Mouse (Mus musculus) embryonic stem cell, embryonic (primary cell): ENCODE measurements around the gene Fam216a.

Experiments
- CTCF ChIA-PET, 4 experiments: fragments of 300-600 bp in 2 of 4; fragments of 350-600 bp in 2 of 4; sonication (Branson Sonifier 250); formaldehyde crosslinking; loops; one replicate each; lab custom pipeline; 2022; ENCODE audit warnings: inconsistent platforms in 2 of 4; lab: Charles Lee
- POLR2A ChIA-PET, 4 experiments: fragments of 300-600 bp in 2 of 4; fragments of 350-600 bp in 2 of 4; sonication (Branson Sonifier 250); formaldehyde crosslinking; loops; one replicate each; lab custom pipeline; 2022; ENCODE audit warnings: antibody characterized with exemption in 4 of 4, inconsistent platforms in 1 of 4; lab: Charles Lee

Fam216a gene

GRCm38 (mm10) chr5:122319474-122320204, 52.5 kb downstream of the Fam216a start:
- CTCF ChIA-PET, result interaction anchor here (0.5 to 2.6 kb wide), 17 partner anchors 8 to 425 kb away, joined by 3 to 25 read pairs (median 4); partner anchors contain the start of gene Tctn1 (in 1 of the 4)
- POLR2A ChIA-PET, result interaction anchor here in 3 of 4 experiments (0.5 to 3.7 kb wide), 32 partner anchors 9 to 714 kb away, joined by 3 to 36 read pairs (median 4); partner anchors contain the start of genes Tctn1 (in 2 of the 3), Rad9b (in 1 of the 3) and Vps29 (in 1 of the 3)

GRCm38 (mm10) chr5:122318976-122319375, 53.2 kb downstream of the Fam216a start:
- POLR2A ChIA-PET, result interaction anchor here in 3 of 4 experiments (0.7 to 3.7 kb wide), 25 partner anchors 8 to 203 kb away, joined by 3 to 36 read pairs (median 4); partner anchors contain the start of gene Tctn1 (in 1 of the 3)

GRCm38 (mm10) chr5:122318100-122318499, 54.1 kb downstream of the Fam216a start:
- ChIA-PET POLR2A (interaction anchor here in 3 of 4 experiments (1.1 to 3.7 kb wide), 16 partner anchors 8 to 202 kb away, joined by 3 to 36 read pairs (median 4); partner anchors contain the start of gene Tctn1 (in 1 of the 3)), CTCF (interaction anchor here (0.5 to 2.6 kb wide), 15 partner anchors 11 to 942 kb away, joined by 3 to 25 read pairs (median 4); partner anchors contain the start of gene Tctn1 (in 1 of the 4))

More at GRCm38 (mm10) chr5:122318976-122319375, 53.2 kb downstream of the Fam216a start:
- CTCF ChIA-PET, result interaction anchor here (0.6 to 2.6 kb wide), 21 partner anchors 10 to 933 kb away, joined by 3 to 25 read pairs (median 4); partner anchors contain the start of gene Tctn1 (in 1 of the 4)

- POLR2A ChIA-PET, result interaction anchor here (1.1 to 3.7 kb wide), 14 partner anchors 8 to 181 kb away, joined by 3 to 36 read pairs (median 4); partner anchors contain the start of gene Tctn1 (in 1 of the 4)
- CTCF ChIA-PET, result interaction anchor here in 2 of 4 experiments (0.9 to 1.9 kb wide), 8 partner anchors 10 to 189 kb away, joined by 3 to 8 read pairs (median 4); partner anchors contain the start of gene Tctn1 (in 1 of the 2)
Measured at GRCm38 (mm10) chr5:122317329-122318045, 54.7 kb downstream of the Fam216a start.

- CTCF ChIA-PET, result interaction anchor here in 1 of 4 experiments (1.0 to 1.3 kb wide), 2 partner anchors 15 to 51 kb away, joined by 3 read pairs; partner anchors contain the start of gene Tctn1
- POLR2A ChIA-PET, result interaction anchor here in 3 of 4 experiments (0.5 to 3.0 kb wide), 12 partner anchors 9 to 82 kb away, joined by 3 to 9 read pairs (median 4); partner anchors contain the start of genes Rad9b (in 1 of the 3) and Vps29 (in 1 of the 3)
Measured at GRCm38 (mm10) chr5:122314966-122315667, 57.0 kb downstream of the Fam216a start.
